Mouse (Mus musculus) heart, postnatal 25 days (tissue): ENCODE results near the gene Cib1. TPM values are rescaled to one million over a fixed set of nuclear protein-coding genes. Genes with fewer than 3 reads are reported as not detected.

ENCODE experiments used
- DNase-seq: peaks from one replicate; pipeline ENCODE4 v3.0.0; 2022; ENCODE audit warnings: low spot score
- intact Hi-C: fragments of 180-260 bp; cut with DNase I; formaldehyde crosslinking; loops from one replicate; pipeline ENCODE4 v1.15.1; 2025
- total RNA-seq, 2 experiments: library from RNA; stranded (reverse); gene quantifications; 2 replicates each; pipeline ENCODE4 v1.2.3; 2021

Gene Cib1
- total RNA-seq, 2 experiments from 2014 or later = 14.1 to 18.0 TPM

- no peak for DNase-seq
- intact Hi-C loops = no loop called here
These were observed 28.3 kb downstream of the Cib1 start for GRCm38 (mm10) chr7:80204362-80204761.

- DNase-seq = no peak
- intact Hi-C loops = no loop called here
These were observed 28.9 kb downstream of the Cib1 start for GRCm38 (mm10) chr7:80203638-80204096.

GRCm38 (mm10) chr7:80202961-80203360 is 29.7 kb downstream of the Cib1 start:
- intact Hi-C loops = no loop called here
- no peak for DNase-seq

- intact Hi-C loops = no loop called here
- no peak for DNase-seq
These were observed 30.6 kb downstream of the Cib1 start for GRCm38 (mm10) chr7:80201888-80202540.

GRCm38 (mm10) chr7:80200963-80201539 is 31.6 kb downstream of the Cib1 start:
- intact Hi-C loops = no loop called here
- no peak for DNase-seq

- no peak for DNase-seq
- intact Hi-C loops = no loop called here
These were observed 32.0 kb downstream of the Cib1 start for GRCm38 (mm10) chr7:80200588-80200945.

- intact Hi-C loops = loop anchor here (5.0 kb wide), 1 partner anchor 58 kb away; no protein-coding TSS in a partner anchor
- DNase-seq = no peak
These were observed 32.6 kb downstream of the Cib1 start for GRCm38 (mm10) chr7:80199851-80200587.

GRCm38 (mm10) chr7:80199286-80199685 is 33.3 kb downstream of the Cib1 start:
- DNase-seq = no peak
- intact Hi-C loops = loop anchor here (5.0 kb wide), 1 partner anchor 57 kb away; no protein-coding TSS in a partner anchor

GRCm38 (mm10) chr7:80198863-80199262 is 33.8 kb downstream of the Cib1 start:
- no peak for DNase-seq
- intact Hi-C loops = loop anchor here (5.0 kb wide), 1 partner anchor 57 kb away; no protein-coding TSS in a partner anchor

GRCm38 (mm10) chr7:80197941-80198778 is 34.5 kb downstream of the Cib1 start:
- intact Hi-C loops = loop anchor here (5.0 kb wide), 1 partner anchor 56 kb away; no protein-coding TSS in a partner anchor

GRCm38 (mm10) chr7:80197371-80197770 is 35.2 kb downstream of the Cib1 start:
- intact Hi-C loops = loop anchor here (5.0 kb wide), 1 partner anchor 55 kb away; no protein-coding TSS in a partner anchor

More at GRCm38 (mm10) chr7:80197941-80198778, 34.5 kb downstream of the Cib1 start:
- peak; percentile 68 for DNase-seq

GRCm38 (mm10) chr7:80195576-80196263 is 36.9 kb downstream of the Cib1 start:
- intact Hi-C loops = loop anchor here (5.0 kb wide), 1 partner anchor 53 kb away; no protein-coding TSS in a partner anchor
- DNase-seq = no peak

More at GRCm38 (mm10) chr7:80197371-80197770, 35.2 kb downstream of the Cib1 start:
- no peak for DNase-seq

GRCm38 (mm10) chr7:80195146-80195545 is 37.5 kb downstream of the Cib1 start:
- intact Hi-C loops = loop anchor here (5.0 kb wide), 1 partner anchor 53 kb away; no protein-coding TSS in a partner anchor
- no peak for DNase-seq

- intact Hi-C loops = no loop called here
- no peak for DNase-seq
These were observed 38.5 kb downstream of the Cib1 start for GRCm38 (mm10) chr7:80193941-80194739.

- DNase-seq = peak; percentile 52
- intact Hi-C loops = no loop called here
These were observed 40.2 kb downstream of the Cib1 start for GRCm38 (mm10) chr7:80192226-80193061.

GRCm38 (mm10) chr7:80191455-80191854 is 41.2 kb downstream of the Cib1 start:
- intact Hi-C loops = no loop called here
- DNase-seq = no peak

GRCm38 (mm10) chr7:80189147-80189933 is 43.3 kb downstream of the Cib1 start:
- intact Hi-C loops = no loop called here
- no peak for DNase-seq
